Mouse (Mus musculus) small intestine, adult 2 months (tissue): ENCODE results near the gene Btnl4. TPM values are rescaled to one million over a fixed set of nuclear protein-coding genes. Genes with fewer than 3 reads are reported as not detected.

Experiments used
- H3K27ac ChIP-seq: fragments of 200-500 bp; 2 replicates; pipeline ENCODE4 v1.5.1; 2012; ENCODE audit warnings: low read depth, low read length, control low read depth, inconsistent platforms; ENCODE audit not compliant: insufficient read depth
- H3K27me3 ChIP-seq: fragments of 200-500 bp; 2 replicates; pipeline ENCODE4 v1.6.1; 2012; ENCODE audit warnings: mild to moderate bottlenecking, moderate library complexity, low read length, inconsistent platforms; ENCODE audit not compliant: control insufficient read depth, insufficient read depth
- H3K36me3 ChIP-seq: fragments of 200-500 bp; 2 replicates; pipeline ENCODE4 v1.6.1; 2012; ENCODE audit warnings: mild to moderate bottlenecking, low read length, control low read depth, inconsistent platforms; ENCODE audit not compliant: control insufficient read depth, insufficient read depth
- H3K4me1 ChIP-seq: fragments of 200-500 bp; 2 replicates; pipeline ENCODE4 v1.6.1; 2012; ENCODE audit warnings: low read length, inconsistent platforms, mixed read lengths; ENCODE audit not compliant: control insufficient read depth, insufficient read depth, insufficient read length
- H3K4me3 ChIP-seq: fragments of 200-500 bp; 2 replicates; pipeline ENCODE4 v1.5.1; 2012; ENCODE audit warnings: low read depth, mild to moderate bottlenecking, control low read depth, inconsistent platforms, low read length, moderate library complexity
- CTCF ChIP-seq: fragments of 200-500 bp; IDR thresholded peaks from 2 replicates; pipeline ENCODE4 v1.5.1; 2012; ENCODE audit warnings: low read depth, mild to moderate bottlenecking, control low read depth, inconsistent platforms, low read length, moderate library complexity, mixed read lengths; ENCODE audit not compliant: insufficient replicate concordance, insufficient read length; ENCODE audit errors: extremely low read depth
- POLR2A ChIP-seq: fragments of 200-500 bp; IDR thresholded peaks from 2 replicates; pipeline ENCODE4 v1.6.1; 2012; ENCODE audit warnings: low read depth, mild to moderate bottlenecking, control low read depth, inconsistent platforms, low read length, moderate library complexity
- WGBS: fragments of 180-500 bp; shearing (Covaris S2); methylation state at CpG from one replicate; pipeline ENCODE4 v1.1.7; 2018; 5-methylcytosine and 5-hydroxymethylcytosine counted together
- polyA plus RNA-seq: library from polyadenylated mRNA; depleted of rRNA; stranded (reverse); fragments of >200 nt; gene quantifications from 2 replicates; pipeline ENCODE4 v1.2.3, GENCODE M21; 2012

Btnl4 gene
- polyA plus RNA-seq, 1 experiment, result 61.4 TPM

DNA sequence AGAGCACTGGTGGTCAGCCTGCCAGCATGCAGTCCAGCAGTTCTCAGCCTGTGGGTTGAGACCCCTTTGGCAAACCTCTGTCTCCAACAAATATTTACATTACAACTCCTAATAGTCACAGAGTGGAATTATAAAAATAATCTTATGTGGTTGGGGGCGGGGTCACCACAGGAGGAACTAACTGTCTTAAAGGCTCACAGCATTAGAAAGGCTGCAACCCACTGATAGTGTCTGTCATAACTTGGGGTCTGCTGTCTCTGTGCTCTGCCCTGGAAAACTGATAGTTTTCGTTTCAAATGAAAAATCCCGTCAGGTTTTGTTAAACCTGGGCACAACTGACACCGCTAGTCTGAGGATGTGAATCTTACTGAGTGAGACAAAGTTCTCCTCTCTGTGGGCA is 19.4 kb downstream of the Btnl4 start:
- H3K4me1 ChIP-seq, result no peaks in the 10 kb centered on the region; the same call in 1 of the 2 replicates
- no peak for TF ChIP-seq CTCF
- TF ChIP-seq POLR2A, result no peak
- no peak overlapping the region for H3K4me3 ChIP-seq
- no peaks in the 10 kb centered on the region for H3K27me3 ChIP-seq
- WGBS, result 58% methylated on average over 4 of the region's 4 CpGs
- H3K27ac ChIP-seq, result peak overlapping the region; percentile 32
- no peaks in the 10 kb centered on the region for H3K36me3 ChIP-seq

DNA sequence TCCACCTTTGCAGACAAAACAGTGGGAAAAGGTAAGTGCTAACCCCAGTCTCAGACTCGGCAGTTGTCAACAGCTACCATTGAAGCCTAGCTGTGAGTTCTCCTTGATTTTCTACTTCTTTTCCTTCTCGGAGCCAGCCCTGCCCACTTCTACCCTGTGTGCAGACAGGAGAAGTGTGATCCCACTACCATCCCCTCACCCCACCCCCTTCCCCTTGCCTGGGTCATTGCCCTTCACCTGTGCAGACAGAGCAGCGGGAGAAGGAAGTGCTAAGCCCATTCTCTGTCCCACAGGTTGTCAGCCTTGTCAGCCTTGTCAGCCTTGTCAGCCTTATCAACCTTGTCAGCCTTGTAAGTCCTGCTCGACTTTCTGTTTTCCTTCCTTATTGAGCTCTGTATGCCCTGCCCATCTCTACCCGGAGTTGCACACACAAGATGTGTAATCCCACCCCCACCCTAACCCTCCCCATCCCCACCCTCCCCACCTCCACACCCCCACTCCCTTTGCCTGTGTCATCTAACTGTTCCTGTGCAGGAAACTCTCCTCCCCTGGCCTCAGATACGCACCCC is 28.6 kb downstream of the Btnl4 start:
- H3K27me3 ChIP-seq, result no peaks in the 10 kb centered on the region
- peaks cover 7% of the 10 kb centered on the region; the same call in 1 of the 2 replicates for H3K4me1 ChIP-seq
- H3K27ac ChIP-seq, result 0 out of 2 replicates have a peak overlapping the region, but pooled peaks have one; percentile 7
- 15% methylated on average over 6 of the region's 6 CpGs for WGBS
- H3K36me3 ChIP-seq, result no peaks in the 10 kb centered on the region
- H3K4me3 ChIP-seq, result no peak overlapping the region; the same call in 1 of the 2 replicates
- TF ChIP-seq CTCF, result no peak
- no peak for TF ChIP-seq POLR2A

DNA sequence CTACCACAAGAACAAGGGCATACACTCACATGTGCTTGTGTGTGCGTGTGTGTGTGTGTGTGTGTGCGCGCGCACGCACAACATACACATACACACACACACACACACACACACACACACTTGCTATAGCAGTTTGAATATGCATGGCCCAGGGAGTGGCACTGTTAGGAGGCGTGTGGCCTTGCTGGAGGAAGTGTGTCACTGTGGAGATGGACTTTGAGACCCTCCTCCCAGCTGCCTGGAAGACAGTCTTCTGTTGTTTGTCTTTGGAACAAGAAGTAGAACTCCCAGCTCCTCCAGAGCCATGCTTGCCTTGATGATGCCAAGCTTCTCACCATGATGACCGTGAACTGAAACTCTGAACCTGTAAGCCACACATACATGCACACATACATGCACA is 35.1 kb downstream of the Btnl4 start:
- Histone ChIP-seq H3K36me3 (no peaks in the 10 kb centered on the region), H3K27me3 (no peaks in the 10 kb centered on the region), H3K27ac (peak overlapping the region; percentile 51), H3K4me3 (no peak overlapping the region), H3K4me1 (peaks cover 12% of the 10 kb centered on the region; the same call in 1 of the 2 replicates)
- WGBS, result 31% methylated on average over 7 of the region's 7 CpGs
- TF ChIP-seq CTCF (no peak), POLR2A (no peak)

DNA sequence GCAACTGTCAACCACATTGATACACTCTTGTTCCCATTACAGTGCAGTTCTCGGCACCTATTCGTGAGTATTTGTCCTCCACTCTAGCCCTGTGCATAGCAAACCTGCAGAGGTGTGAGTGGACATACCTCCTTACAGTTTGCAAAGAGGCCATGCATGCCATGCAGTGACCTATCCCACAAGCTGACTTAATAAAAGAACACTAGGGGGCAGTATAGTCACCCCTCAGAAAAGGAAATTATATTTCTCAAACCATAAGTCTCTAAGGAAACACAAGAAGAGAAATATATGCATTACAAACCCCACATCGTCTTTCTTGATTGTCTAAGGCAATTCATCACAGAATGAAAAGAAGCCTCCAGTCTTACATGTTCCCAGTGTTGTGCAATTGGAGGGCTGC is 37.3 kb downstream of the Btnl4 start:
- H3K36me3 ChIP-seq, result no peaks in the 10 kb centered on the region
- WGBS, result 26% methylated on average over 3 of the region's 3 CpGs
- no peak overlapping the region for H3K27ac ChIP-seq
- H3K27me3 ChIP-seq, result no peaks in the 10 kb centered on the region
- H3K4me3 ChIP-seq, result no peak overlapping the region
- TF ChIP-seq POLR2A (no peak), CTCF (peak; percentile 36; the same call in 1 of the 2 replicates)
- H3K4me1 ChIP-seq, result peaks cover 12% of the 10 kb centered on the region; the same call in 1 of the 2 replicates

DNA sequence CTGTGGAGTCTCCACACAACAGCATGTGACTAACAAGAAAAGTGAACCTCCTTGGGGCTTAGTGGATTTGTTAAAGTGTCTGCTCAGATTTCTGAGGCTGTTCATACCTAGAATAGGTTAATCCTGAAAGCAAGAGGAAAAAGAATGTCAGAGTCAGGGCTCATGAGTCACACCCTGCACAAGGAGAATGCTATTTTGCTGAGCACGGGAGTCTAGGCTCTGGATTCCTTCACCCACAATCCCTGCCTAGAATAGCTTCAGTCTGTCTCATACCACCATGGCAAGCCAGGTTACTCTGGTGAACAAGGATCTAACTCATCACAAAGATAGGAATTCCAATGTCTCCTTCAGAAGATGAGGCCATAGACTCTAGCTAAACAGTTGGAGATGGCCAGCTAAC is 38.5 kb downstream of the Btnl4 start:
- no peaks in the 10 kb centered on the region for H3K36me3 ChIP-seq
- TF ChIP-seq CTCF (no peak), POLR2A (no peak)
- H3K27ac ChIP-seq, result no peak overlapping the region
- 29% methylated on average over 1 of the region's 1 CpGs for WGBS
- no peak overlapping the region for H3K4me3 ChIP-seq
- peaks cover 12% of the 10 kb centered on the region; the same call in 1 of the 2 replicates for H3K4me1 ChIP-seq
- no peaks in the 10 kb centered on the region for H3K27me3 ChIP-seq

DNA sequence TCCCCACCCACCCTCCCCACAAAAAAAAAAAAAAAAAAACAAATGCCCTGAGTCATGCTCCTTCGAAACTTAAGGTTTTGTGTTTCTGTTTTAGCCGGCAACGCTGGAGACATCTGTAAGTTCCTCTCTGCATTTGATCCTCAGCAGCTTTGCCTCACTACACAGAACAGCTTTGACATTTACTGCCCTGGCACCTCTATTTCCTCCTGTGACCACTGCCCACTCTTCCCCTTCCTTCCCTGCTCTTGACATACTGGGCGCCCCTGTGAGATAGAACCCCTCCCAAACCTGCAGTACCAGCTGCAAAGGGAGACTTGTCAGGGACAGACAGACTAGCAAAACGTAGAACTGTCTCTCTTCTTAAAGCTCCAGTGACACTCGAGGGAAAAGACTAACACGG is 39.5 kb downstream of the Btnl4 start:
- Histone ChIP-seq H3K36me3 (no peaks in the 10 kb centered on the region), H3K27ac (no peak overlapping the region; the same call in 1 of the 2 replicates), H3K27me3 (no peaks in the 10 kb centered on the region), H3K4me3 (no peak overlapping the region), H3K4me1 (peaks cover 8% of the 10 kb centered on the region; the same call in 1 of the 2 replicates)
- TF ChIP-seq CTCF (no peak), POLR2A (no peak)
- WGBS, result 47% methylated on average over 7 of the region's 7 CpGs

DNA sequence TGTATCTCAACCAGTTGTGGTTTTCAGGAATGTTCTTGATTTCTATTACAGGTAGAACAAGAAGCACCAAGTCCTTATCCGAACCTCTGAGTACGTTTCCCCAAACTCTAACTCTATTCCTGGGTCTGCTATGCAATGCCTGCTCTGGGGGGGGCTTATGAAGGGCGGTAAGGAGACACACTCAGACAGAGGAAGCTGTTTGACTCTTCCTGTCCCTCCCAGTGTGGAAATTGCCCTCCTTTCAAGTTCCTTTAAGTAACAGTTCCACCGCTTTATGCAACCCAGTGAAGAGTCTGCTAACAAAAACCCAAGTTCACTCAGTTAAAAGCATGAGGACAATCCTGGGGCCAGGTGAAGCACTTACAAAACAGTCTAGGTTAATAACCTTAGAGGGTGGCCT is 40.0 kb downstream of the Btnl4 start:
- 56% methylated on average over 4 of the region's 4 CpGs for WGBS
- Histone ChIP-seq H3K27ac (no peak overlapping the region), H3K4me1 (peaks cover 3% of the 10 kb centered on the region; the same call in 1 of the 2 replicates), H3K4me3 (no peak overlapping the region), H3K36me3 (no peaks in the 10 kb centered on the region), H3K27me3 (no peaks in the 10 kb centered on the region)
- TF ChIP-seq POLR2A, result no peak
- TF ChIP-seq CTCF, result no peak

DNA sequence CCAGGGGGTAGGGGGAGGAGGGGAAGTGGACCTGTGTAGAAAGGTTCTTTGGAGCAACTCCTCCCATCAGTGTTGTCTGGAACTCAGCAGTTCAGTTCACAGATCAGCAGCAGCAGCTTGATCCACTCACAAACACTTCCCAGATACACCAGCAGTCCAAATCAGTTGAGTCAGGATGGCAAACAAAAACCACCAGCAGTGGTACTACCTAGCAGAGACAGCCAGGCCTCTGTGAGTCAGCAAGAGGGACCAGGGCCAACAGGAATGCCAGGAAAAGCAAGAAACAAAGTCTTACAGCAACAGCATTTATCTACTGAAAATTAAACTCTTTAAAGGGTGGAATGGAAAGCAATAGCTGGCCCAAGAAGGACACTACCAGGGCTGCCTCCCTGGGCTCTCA is 49.5 kb downstream of the Btnl4 start:
- H3K27me3 ChIP-seq, result no peaks in the 10 kb centered on the region
- H3K36me3 ChIP-seq, result no peaks in the 10 kb centered on the region
- H3K4me1 ChIP-seq, result no peaks in the 10 kb centered on the region
- H3K4me3 ChIP-seq, result no peak overlapping the region
- H3K27ac ChIP-seq, result no peak overlapping the region
- TF ChIP-seq CTCF, result no peak
- TF ChIP-seq POLR2A, result no peak
